Mouse (Mus musculus) cortical plate, adult 2 months (tissue): ENCODE measurements around the gene Pygo2.

Experiments
- CTCF ChIP-seq: fragments of 200-500 bp; IDR thresholded peaks from 2 replicates; pipeline ENCODE4 v1.5.1; 2011; ENCODE audit warnings: mild to moderate bottlenecking, control low read depth, low read length; ENCODE audit not compliant: insufficient read depth; ENCODE audit errors: extremely low read depth
- POLR2A ChIP-seq: fragments of 200-500 bp; IDR thresholded peaks from 2 replicates; pipeline ENCODE4 v1.6.1; 2011; ENCODE audit warnings: mild to moderate bottlenecking, low read length, control low read depth; ENCODE audit not compliant: insufficient read depth; ENCODE audit errors: extremely low read depth

DNA sequence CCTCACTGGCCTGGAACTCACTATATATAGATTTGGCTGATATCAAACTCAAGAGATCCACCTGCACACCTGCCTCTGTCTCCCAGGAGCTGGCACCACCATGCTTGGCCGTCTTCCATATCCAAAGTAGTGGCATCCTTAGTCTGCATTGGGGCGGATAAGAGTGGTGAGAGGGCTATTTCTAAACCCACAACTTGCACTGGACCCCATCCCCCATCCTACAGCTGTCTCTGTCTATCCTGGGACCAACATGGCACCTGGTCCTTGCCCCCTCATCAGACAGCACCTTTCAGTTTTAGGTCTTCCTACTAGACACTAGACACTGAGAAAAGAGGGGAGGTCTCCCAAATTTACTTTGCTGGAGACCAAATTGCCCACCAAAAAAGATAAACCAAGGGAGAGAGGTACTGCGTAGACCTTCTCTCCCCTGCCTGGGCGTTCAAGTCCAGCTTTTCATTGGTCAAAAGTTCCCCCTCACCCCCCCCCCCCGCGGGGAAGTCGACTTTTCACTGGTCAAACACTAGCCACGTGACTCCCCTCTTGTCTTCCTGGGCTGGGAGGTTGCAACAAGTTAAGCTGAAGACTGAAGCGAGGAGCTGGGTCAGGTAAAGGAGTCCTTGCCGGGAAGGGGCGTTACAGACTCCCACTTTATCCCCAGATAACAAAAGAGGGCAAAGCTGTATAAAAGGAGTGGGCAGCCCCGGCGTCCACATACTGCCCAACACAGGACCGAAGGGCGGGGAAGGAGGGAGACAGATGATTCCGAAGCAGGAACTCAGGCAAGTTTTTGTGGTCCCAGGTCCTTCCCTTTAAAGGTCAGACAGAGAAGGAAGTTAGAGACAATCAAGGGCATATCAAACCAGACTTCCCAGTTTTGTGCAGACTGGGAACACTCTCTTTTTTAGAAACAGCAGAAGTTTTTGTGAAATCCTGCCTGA lies 6.4 kb downstream of the Pygo2 start, which contains the start of gene Pbxip1:
- TF ChIP-seq POLR2A (peak; percentile 53; the same call in 1 of the 2 replicates), CTCF (no peak)
